Mouse (Mus musculus) spleen, postnatal 4 days (tissue): ENCODE data around the gene Smim14.
A peak's percentile ranks its signal among the peaks of the same experiment; 100 is the strongest.

ENCODE experiments used
- DNase-seq, 2 experiments: peaks; one replicate each; pipeline ENCODE4 v3.0.0; 2022; ENCODE audit warnings: low spot score in 2 of 2

Gene Smim14

DNA sequence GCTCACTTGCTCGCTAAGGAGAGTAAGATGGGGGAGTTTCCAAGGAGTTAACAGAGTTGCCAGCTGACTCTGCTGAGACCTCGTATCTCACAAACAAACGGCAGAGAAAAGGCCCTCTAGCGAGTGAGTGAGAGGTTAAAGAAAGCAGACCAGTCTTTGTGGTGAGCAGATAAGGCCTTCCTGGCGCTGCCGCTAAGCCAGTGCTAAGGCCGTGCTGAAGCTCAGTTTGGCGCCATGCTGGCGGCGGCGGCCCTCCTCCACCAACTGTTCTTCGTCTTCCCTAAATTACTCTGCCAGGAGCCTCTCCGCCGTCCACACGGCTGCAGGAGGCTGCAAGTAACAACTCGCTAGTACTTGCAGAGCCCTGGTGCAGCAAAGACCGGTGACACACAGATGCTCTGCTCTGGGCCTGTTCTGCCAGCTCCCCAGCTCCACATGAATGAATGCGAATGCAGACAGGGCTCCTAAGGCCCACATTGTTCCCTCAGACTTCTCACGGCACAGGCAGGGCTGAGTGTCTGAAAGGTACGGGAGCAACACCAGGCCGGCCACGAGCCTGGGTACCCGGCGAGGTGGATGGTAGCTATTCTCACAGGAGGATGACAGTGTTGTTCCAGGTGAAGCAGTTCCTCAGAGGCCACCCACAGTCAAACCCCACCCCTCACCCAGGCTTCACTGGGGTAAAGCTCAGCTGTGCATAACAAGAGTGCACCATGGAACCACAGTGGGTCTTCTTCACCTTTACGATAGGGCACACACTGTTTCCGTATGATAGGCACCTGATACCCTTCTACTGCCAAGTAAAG, 121.1 kb downstream of the Smim14 start:
- DNase-seq: peak in 1 of 2 experiments; percentile 24

DNA sequence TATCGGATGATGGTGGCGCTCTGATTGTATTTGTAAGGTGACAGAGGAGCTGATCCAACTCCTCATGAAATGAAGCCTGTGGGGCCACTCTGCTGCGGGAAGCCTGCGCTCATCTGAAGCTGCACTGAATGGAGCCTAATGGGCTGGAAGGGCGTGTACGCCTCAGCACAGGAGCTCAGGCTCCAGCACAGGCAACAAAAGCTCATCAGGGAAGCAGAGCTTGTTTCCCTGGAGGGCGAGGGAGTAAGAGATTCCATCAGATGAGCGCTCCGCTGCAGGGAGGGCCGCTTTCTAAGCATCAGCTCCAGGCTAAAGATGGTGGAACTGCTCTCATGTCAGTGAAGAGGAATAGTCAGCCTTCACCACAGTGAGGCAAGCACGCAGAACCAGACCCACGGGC, 129.0 kb downstream of the Smim14 start:
- DNase-seq: no peak

DNA sequence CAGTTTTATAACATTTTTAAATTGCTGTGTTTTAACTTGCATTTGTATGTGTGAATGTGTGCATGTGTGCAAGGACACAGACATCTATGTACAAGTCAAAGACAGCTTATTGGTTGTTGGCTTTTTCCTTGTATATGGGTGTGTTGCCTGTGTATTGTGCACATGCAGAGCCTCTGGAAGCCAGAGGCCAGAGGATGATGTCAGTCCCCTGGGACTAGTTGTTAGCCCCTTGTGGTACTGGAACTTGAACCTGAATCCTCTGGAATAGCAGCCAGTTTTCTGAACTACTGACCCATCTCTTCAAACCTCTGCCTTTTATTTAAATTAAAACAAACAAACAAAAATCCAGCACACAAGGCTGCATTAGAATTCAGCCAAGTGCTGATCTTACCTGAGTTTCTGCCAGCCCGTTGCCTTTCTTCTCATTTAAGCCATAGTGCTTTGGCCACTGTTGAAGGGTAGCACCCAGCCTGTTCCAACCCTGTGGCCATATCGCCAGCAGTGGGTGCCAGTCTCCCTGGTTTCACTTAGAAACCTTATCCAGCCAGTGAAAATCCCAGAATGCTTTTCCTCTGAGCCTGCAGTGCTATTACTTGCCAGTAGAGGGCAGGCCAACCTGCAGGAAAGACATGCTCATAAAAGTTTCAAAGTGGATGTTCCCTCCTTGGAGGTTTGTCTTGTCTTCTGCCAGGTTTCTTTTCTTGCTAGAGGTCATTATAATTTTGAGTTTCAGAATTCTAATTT, 135.6 kb downstream of the Smim14 start:
- DNase-seq: peak; percentile 81 to 88
